Mouse (Mus musculus) CH12.LX (cell line): ENCODE measurements around the gene Pdss1.
"Not testable (repeated sequence)": the region's sequence is repeated elsewhere in the genome, so short reads cannot be mapped to it uniquely, and the experiment has no call there.

ENCODE experiments used
- CHD2 ChIP-seq: IDR thresholded peaks from 2 replicates; pipeline ENCODE4 v1.6.1; 2011; ENCODE audit warnings: low read length, improper control_type of control experiment
- CTCF ChIP-seq, 2 experiments: IDR thresholded peaks in 1 of 2; conservative IDR thresholded peaks in 1 of 2; 2 replicates each; pipeline ENCODE4 v1.5.1; 2011 to 2012; ENCODE audit warnings: low read depth in 2 of 2, low read length in 2 of 2, improper control_type of control experiment in 1 of 2, inconsistent platforms in 1 of 2, mild to moderate bottlenecking in 1 of 2, moderate library complexity in 1 of 2
- EP300 ChIP-seq: IDR thresholded peaks from 2 replicates; pipeline ENCODE4 v1.6.1; 2011; ENCODE audit warnings: low read length, improper control_type of control experiment
- HCFC1 ChIP-seq: IDR thresholded peaks from 2 replicates; pipeline ENCODE4 v1.6.1; 2012; ENCODE audit warnings: low read depth, mild to moderate bottlenecking, inconsistent platforms, low read length, improper control_type of control experiment
- JUN ChIP-seq: IDR thresholded peaks from 2 replicates; pipeline ENCODE4 v1.6.1; 2011; ENCODE audit warnings: low read depth, mild to moderate bottlenecking, low read length, improper control_type of control experiment, moderate library complexity; ENCODE audit not compliant: insufficient read depth
- MAX ChIP-seq: IDR thresholded peaks from 2 replicates; pipeline ENCODE4 v1.6.1; 2011; ENCODE audit warnings: low read length, improper control_type of control experiment
- MEF2A ChIP-seq: IDR thresholded peaks from 2 replicates; pipeline ENCODE4 v1.6.1; 2014; ENCODE audit warnings: low read depth, mild to moderate bottlenecking, inconsistent platforms, low read length, improper control_type of control experiment, borderline replicate concordance
- POLR2A ChIP-seq: IDR thresholded peaks from 2 replicates; pipeline ENCODE4 v1.6.1; 2011; ENCODE audit warnings: low read depth, mild to moderate bottlenecking, improper control_type of control experiment, low read length
- ZC3H11A ChIP-seq: IDR thresholded peaks from 2 replicates; pipeline ENCODE4 v1.6.1; 2012; ENCODE audit warnings: low read depth, mild to moderate bottlenecking, inconsistent platforms, low read length, improper control_type of control experiment
- ZKSCAN1 ChIP-seq: IDR thresholded peaks from 2 replicates; pipeline ENCODE4 v1.6.1; 2012; ENCODE audit warnings: low read depth, inconsistent platforms, low read length, improper control_type of control experiment, borderline replicate concordance
- ZMIZ1 ChIP-seq: IDR thresholded peaks from 2 replicates; pipeline ENCODE4 v1.6.1; 2012; ENCODE audit warnings: low read depth, mild to moderate bottlenecking, inconsistent platforms, low read length, improper control_type of control experiment
- ZNF384 ChIP-seq: IDR thresholded peaks from 2 replicates; pipeline ENCODE4 v1.6.1; 2012; ENCODE audit warnings: low read depth, low read length, improper control_type of control experiment, inconsistent platforms

GRCm38 (mm10) chr2:22864394-22865037 lies 30.8 kb upstream of the Pdss1 start:
- not testable (repeated sequence) for TF ChIP-seq ZNF384, POLR2A, MEF2A, JUN, EP300, ZMIZ1, HCFC1, CHD2, ZKSCAN1, MAX
- TF ChIP-seq CTCF (conservative IDR thresholded peaks at IDR 0.05 in 1 of 2, IDR thresholded peaks at IDR 0.05 in 1 of 2; ENCODE audit: low read depth in 2 of 2, low read length in 2 of 2) (peak; percentile 64 to 86), ZC3H11A (peak; percentile 36)
